Mouse (Mus musculus) urinary bladder, postnatal 14 days (tissue): ENCODE results near the gene Nrl.

Experiments used
- DNase-seq: peaks from one replicate; pipeline ENCODE4 v3.0.0; 2021; ENCODE audit warnings: low spot score

Gene Nrl

GRCm38 (mm10) chr14:55484430-55485085 lies 40.2 kb downstream of the Nrl start:
- no peak for DNase-seq

GRCm38 (mm10) chr14:55479629-55480028 lies 45.2 kb downstream of the Nrl start:
- DNase-seq, result no peak

GRCm38 (mm10) chr14:55478651-55479599 lies 45.9 kb downstream of the Nrl start, which contains the start of gene Dhrs4:
TSS of gene Dhrs4 (plus strand) at chr14:55478758.
- peak; percentile 82 for DNase-seq

GRCm38 (mm10) chr14:55477829-55478228 lies 47.0 kb downstream of the Nrl start:
- no peak for DNase-seq

- DNase-seq, result no peak
Measured at GRCm38 (mm10) chr14:55477421-55477820, 47.4 kb downstream of the Nrl start.

- no peak for DNase-seq
Measured at GRCm38 (mm10) chr14:55475654-55476053, 49.1 kb downstream of the Nrl start.

GRCm38 (mm10) chr14:55470806-55471205 lies 54.0 kb downstream of the Nrl start:
- DNase-seq, result peak; percentile 47

- no peak for DNase-seq
Measured at GRCm38 (mm10) chr14:55469821-55470220, 55.0 kb downstream of the Nrl start.

GRCm38 (mm10) chr14:55469041-55469440 lies 55.7 kb downstream of the Nrl start:
- DNase-seq, result no peak
